Mouse (Mus musculus) liver, postnatal 0 days (tissue): Measurements from ENCODE around the gene Ccdc50. TPM values are rescaled to one million over a fixed set of nuclear protein-coding genes. Genes with fewer than 3 reads are reported as not detected.

Experiments used
- ATAC-seq: fragments of 200-750 bp; cut with Nextera tagmentation; 2 replicates; pipeline ENCODE4 v1.8.0; 2017; ENCODE audit warnings: mild to moderate bottlenecking, moderate library complexity
- DNase-seq: peaks from one replicate; pipeline ENCODE4 v3.0.0-alpha.2; 2016
- H3K27ac ChIP-seq: fragments of 300-500 bp; sonication (generic); 2 replicates; pipeline ENCODE4 v1.5.1; 2014; ENCODE audit warnings: antibody characterized with exemption, moderate library complexity, mild to moderate bottlenecking, low read depth
- H3K27me3 ChIP-seq: fragments of 300-500 bp; sonication (generic); 2 replicates; pipeline ENCODE4 v1.6.1; 2014; ENCODE audit warnings: low read length, control low read depth, mixed read lengths; ENCODE audit not compliant: insufficient read depth
- H3K36me3 ChIP-seq: fragments of 300-500 bp; sonication (generic); replicated peaks from 2 replicates; pipeline ENCODE4 v1.6.1; 2014; ENCODE audit warnings: mild to moderate bottlenecking, control low read depth, low read length, moderate library complexity, mixed read lengths; ENCODE audit not compliant: insufficient read depth
- H3K4me1 ChIP-seq: fragments of 300-500 bp; sonication (generic); 2 replicates; pipeline ENCODE4 v1.6.1; 2014; ENCODE audit warnings: antibody characterized with exemption, mild to moderate bottlenecking, control low read depth; ENCODE audit not compliant: insufficient read depth
- H3K4me2 ChIP-seq: fragments of 300-500 bp; sonication (generic); 2 replicates; pipeline ENCODE4 v1.6.1; 2014; ENCODE audit warnings: low read depth, mild to moderate bottlenecking, low read length, moderate library complexity, mixed read lengths
- H3K4me3 ChIP-seq: fragments of 300-500 bp; sonication (generic); 2 replicates; pipeline ENCODE4 v1.5.1; 2014; ENCODE audit warnings: low read depth, low read length
- H3K9ac ChIP-seq: fragments of 300-500 bp; sonication (generic); replicated peaks from 2 replicates; pipeline ENCODE4 v1.6.1; 2014; ENCODE audit warnings: mild to moderate bottlenecking, moderate library complexity
- H3K9me3 ChIP-seq: fragments of 300-500 bp; sonication (generic); 2 replicates; pipeline ENCODE4 v1.6.1; 2016; ENCODE audit warnings: mild to moderate bottlenecking, control low read depth, low read length, mixed read lengths
- CTCF ChIP-seq: sonication (generic); IDR thresholded peaks from 2 replicates; pipeline ENCODE4 v1.5.1; 2016; ENCODE audit warnings: antibody characterized with exemption, low read depth
- EP300 ChIP-seq: IDR thresholded peaks from 2 replicates; pipeline ENCODE4 v1.6.1; 2016; ENCODE audit warnings: antibody characterized with exemption, low read depth, mild to moderate bottlenecking
- WGBS: fragments of 180-500 bp; shearing (Covaris S2); extraction: QIAGEN DNeasy Blood & Tissue Kit; methylation state at CpG from one replicate; pipeline ENCODE4 v1.1.7; 2014; ENCODE audit not compliant: insufficient replicate concordance; 5-methylcytosine and 5-hydroxymethylcytosine counted together
- polyA plus RNA-seq: library from polyadenylated mRNA; unstranded; fragments of >200 nt; fragmentation: Nextera tagmentation; extraction: Ambion mirVana; gene quantifications from 2 replicates; pipeline ENCODE4 v1.2.1, GENCODE M21; 2015

Gene Ccdc50
- polyA plus RNA-seq, 1 experiment from 2014 or later: 10.3 TPM

DNA sequence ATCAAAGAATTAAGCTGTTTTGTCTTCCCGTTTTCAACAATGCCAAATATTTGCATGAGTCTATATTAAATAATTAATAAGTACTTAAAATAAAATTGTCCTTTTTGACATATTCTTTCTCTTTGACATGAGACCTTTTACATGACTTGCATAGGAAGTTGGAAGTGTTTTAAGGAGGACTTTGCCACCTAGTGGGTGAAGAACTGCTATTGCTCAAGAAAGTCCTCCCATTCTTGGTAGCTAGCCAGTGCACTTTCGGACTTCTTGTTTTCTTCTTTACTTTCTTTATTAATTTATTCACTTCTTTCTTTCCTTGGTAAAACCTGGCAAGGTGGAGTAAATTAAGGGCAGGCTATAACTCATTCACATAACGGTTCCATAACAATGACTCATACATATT, 55.3 kb downstream of the Ccdc50 start:
- H3K4me3 ChIP-seq: no peak overlapping the region
- no peak overlapping the region for H3K9ac ChIP-seq
- WGBS: 80% methylated on average over 3 of the region's 3 CpGs
- no peaks in the 10 kb centered on the region for H3K9me3 ChIP-seq
- no peak for ATAC-seq
- H3K4me2 ChIP-seq: no peak overlapping the region
- TF ChIP-seq EP300: no peak
- peak; percentile 31; the same call in 1 of the 2 replicates for TF ChIP-seq CTCF
- no peaks in the 10 kb centered on the region for H3K27me3 ChIP-seq
- peaks cover 33% of the 10 kb centered on the region for H3K36me3 ChIP-seq
- DNase-seq: no peak
- H3K27ac ChIP-seq: no peak overlapping the region
- no peaks in the 10 kb centered on the region for H3K4me1 ChIP-seq

DNA sequence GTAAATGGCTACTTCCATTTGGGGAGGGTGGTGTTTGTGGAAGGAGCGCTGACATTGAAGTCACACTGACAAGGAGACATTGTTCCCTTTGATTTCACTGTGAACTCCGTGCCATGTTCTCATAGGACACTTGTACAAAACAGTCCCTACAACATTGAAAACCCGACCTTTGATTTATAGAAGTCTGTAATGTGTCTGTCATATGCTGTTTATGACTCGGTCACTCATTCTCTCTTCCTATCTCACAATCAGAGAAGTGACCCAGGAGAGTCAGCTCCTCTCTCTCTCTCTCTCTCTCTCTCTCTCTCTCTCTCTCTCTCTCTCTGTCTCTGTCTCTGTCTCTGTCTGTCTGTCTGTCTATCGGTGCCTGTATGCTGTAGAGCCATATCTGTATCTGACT, 60.7 kb downstream of the Ccdc50 start:
- no peaks in the 10 kb centered on the region for H3K9me3 ChIP-seq
- no peaks in the 10 kb centered on the region for H3K4me1 ChIP-seq
- H3K27ac ChIP-seq: no peak overlapping the region
- ATAC-seq: no peak
- H3K9ac ChIP-seq: no peak overlapping the region
- TF ChIP-seq EP300: no peak
- no peak for TF ChIP-seq CTCF
- H3K27me3 ChIP-seq: no peaks in the 10 kb centered on the region
- 84% methylated on average over 5 of the region's 5 CpGs for WGBS
- no peak overlapping the region for H3K4me2 ChIP-seq
- H3K4me3 ChIP-seq: no peak overlapping the region
- DNase-seq: no peak
- peaks cover 30% of the 10 kb centered on the region for H3K36me3 ChIP-seq

DNA sequence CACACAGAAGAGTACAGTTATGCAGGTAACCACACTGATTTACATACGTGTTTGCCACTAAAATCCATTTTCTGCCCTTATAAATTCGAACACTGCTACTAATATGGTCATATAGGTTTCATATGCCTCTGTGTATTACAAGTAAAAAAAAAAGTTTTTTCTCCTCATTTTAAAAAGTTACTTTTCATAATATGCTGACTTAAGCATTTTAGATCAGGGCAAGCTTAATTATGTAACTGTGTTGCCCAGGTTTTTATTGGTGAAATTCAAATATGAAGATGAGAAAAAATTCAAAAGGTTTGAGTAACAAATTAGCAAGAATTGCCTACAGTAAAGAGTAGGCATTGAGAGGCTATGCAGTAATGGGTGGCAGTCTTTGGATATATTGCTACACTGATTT, 62.0 kb downstream of the Ccdc50 start:
- H3K36me3 ChIP-seq: peaks cover 23% of the 10 kb centered on the region
- no peaks in the 10 kb centered on the region for H3K4me1 ChIP-seq
- no peak overlapping the region for H3K4me2 ChIP-seq
- DNase-seq: no peak
- H3K9me3 ChIP-seq: no peaks in the 10 kb centered on the region
- 78% methylated on average over 2 of the region's 2 CpGs for WGBS
- H3K27ac ChIP-seq: no peak overlapping the region
- H3K27me3 ChIP-seq: no peaks in the 10 kb centered on the region
- TF ChIP-seq CTCF (no peak), EP300 (no peak)
- no peak for ATAC-seq
- H3K9ac ChIP-seq: no peak overlapping the region
- H3K4me3 ChIP-seq: no peak overlapping the region

- H3K4me1 ChIP-seq: no peaks in the 10 kb centered on the region
- no peaks in the 10 kb centered on the region for H3K9me3 ChIP-seq
- WGBS: 70% methylated on average over 3 of the region's 3 CpGs
- no peak for DNase-seq
- no peak for ATAC-seq
- H3K27ac ChIP-seq: no peak overlapping the region
- H3K9ac ChIP-seq: no peak overlapping the region
- no peak for TF ChIP-seq CTCF
- no peak for TF ChIP-seq EP300
- no peak overlapping the region for H3K4me2 ChIP-seq
- H3K4me3 ChIP-seq: no peak overlapping the region
- no peaks in the 10 kb centered on the region for H3K27me3 ChIP-seq
- peaks cover 7% of the 10 kb centered on the region; the same call in 1 of the 2 replicates for H3K36me3 ChIP-seq
Observed at GRCm38 (mm10) chr16:27453396-27453795, 64.7 kb downstream of the Ccdc50 start.

DNA sequence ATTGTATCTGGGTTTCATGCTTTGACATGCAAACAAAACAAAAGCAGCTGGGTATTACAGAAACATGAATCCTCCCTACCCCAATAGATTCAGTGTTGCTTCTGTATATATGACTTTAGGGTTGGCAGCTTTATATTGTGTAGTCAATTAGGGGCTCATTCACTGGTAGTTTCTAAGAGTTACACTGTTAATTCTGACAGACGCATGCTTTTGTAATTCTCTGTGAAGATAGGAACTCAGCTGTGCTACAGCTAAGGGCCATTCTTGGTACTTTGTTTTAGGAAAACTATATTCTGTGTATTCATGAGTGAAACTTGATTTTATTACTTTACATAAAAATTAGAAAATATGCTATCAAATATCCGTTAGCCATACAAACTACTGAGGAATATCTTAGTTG, 65.2 kb downstream of the Ccdc50 start:
- H3K36me3 ChIP-seq: peaks cover 7% of the 10 kb centered on the region; the same call in 1 of the 2 replicates
- H3K27me3 ChIP-seq: no peaks in the 10 kb centered on the region
- H3K4me1 ChIP-seq: no peaks in the 10 kb centered on the region
- no peaks in the 10 kb centered on the region for H3K9me3 ChIP-seq
- 74% methylated on average over 2 of the region's 2 CpGs for WGBS
- DNase-seq (no peak), ATAC-seq (no peak)
- no peak for TF ChIP-seq EP300
- no peak for TF ChIP-seq CTCF
- H3K4me2 ChIP-seq: no peak overlapping the region
- H3K9ac ChIP-seq: no peak overlapping the region
- H3K27ac ChIP-seq: no peak overlapping the region
- H3K4me3 ChIP-seq: no peak overlapping the region

- TF ChIP-seq EP300: no peak
- peak; percentile 95 for TF ChIP-seq CTCF
- H3K9ac ChIP-seq: no peak overlapping the region
- no peak overlapping the region for H3K4me2 ChIP-seq
- peak; percentile 80 for DNase-seq
- H3K36me3 ChIP-seq: no peaks in the 10 kb centered on the region
- ATAC-seq: 0 out of 2 replicates have a peak, but pooled peaks have one; percentile 43
- no peaks in the 10 kb centered on the region for H3K9me3 ChIP-seq
- no peak overlapping the region for H3K4me3 ChIP-seq
- 18% methylated on average over 4 of the region's 4 CpGs for WGBS
- H3K27me3 ChIP-seq: no peaks in the 10 kb centered on the region
- H3K4me1 ChIP-seq: no peaks in the 10 kb centered on the region
- no peak overlapping the region for H3K27ac ChIP-seq
Observed at GRCm38 (mm10) chr16:27457273-27457672, 68.6 kb downstream of the Ccdc50 start.

DNA sequence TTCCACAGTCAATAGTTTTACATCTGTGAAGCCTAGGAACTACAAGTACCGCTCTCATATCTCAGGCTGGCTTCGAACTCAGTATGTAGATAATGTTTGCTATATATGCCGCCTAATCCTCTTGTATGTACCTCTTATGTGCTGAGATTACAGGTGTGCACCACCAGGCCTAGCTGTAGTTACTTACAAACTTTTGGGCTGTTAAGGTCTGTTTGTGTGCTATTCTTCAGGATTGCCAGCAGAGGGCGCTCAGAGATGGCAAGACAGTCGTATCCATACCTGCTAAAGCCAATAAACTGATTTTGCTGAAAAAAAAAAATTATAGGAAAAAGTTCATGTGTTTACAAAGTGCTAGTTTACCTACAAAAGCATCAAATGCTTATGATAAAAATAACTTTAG, 80.1 kb downstream of the Ccdc50 start:
- 21% methylated on average over 5 of the region's 5 CpGs for WGBS
- Histone ChIP-seq H3K4me3 (no peak overlapping the region), H3K4me1 (no peaks in the 10 kb centered on the region), H3K9ac (no peak overlapping the region), H3K27ac (no peak overlapping the region), H3K9me3 (no peaks in the 10 kb centered on the region), H3K36me3 (no peaks in the 10 kb centered on the region), H3K4me2 (no peak overlapping the region), H3K27me3 (no peaks in the 10 kb centered on the region)
- TF ChIP-seq CTCF (peak; percentile 77), EP300 (no peak)
- ATAC-seq (no peak), DNase-seq (peak; percentile 46)
